Mouse (Mus musculus): Measurements from ENCODE around the gene Banf2.

- TF ChIP-seq CTCF (IDR thresholded peaks at IDR 0.05; ENCODE audit: low read depth, low read length): no peak
- TF ChIP-seq POLR2AphosphoS5 (IDR thresholded peaks at IDR 0.05; ENCODE audit: insufficient replicate concordance, low read depth, low read length): no peak
- no peak for TF ChIP-seq TAL1 (conservative IDR thresholded peaks at IDR 0.05; ENCODE audit: low read depth, low read length)
- no peak for TF ChIP-seq GATA1 (IDR thresholded peaks at IDR 0.05; ENCODE audit: borderline replicate concordance, low read length)
Observed at GRCm38 (mm10) chr2:144026456-144026855, 6.4 kb upstream of the Banf2 start.

Data from G1E (cell line).